Mouse (Mus musculus): ENCODE measurements around the gene Slc12a6. TPM values are rescaled to one million over a fixed set of nuclear protein-coding genes. Genes with fewer than 3 reads are reported as not detected.
A peak's percentile ranks its signal among the peaks of the same experiment; 100 is the strongest.

Slc12a6 gene
- total and polyA plus RNA-seq, 2 experiments from 2014 or later, result 14.1 to 69.7 TPM

- 83% methylated on average over 2 of the region's 2 CpGs for WGBS
- Histone ChIP-seq H3K27ac (ENCODE audit: low read depth, low read length) (no peak overlapping the region), H3K4me2 (ENCODE audit: low read depth, low read length, poor library complexity, severe bottlenecking) (no peak overlapping the region), H3K4me3 (ENCODE audit: low read depth, low read length) (no peak overlapping the region), H3K9me3 (ENCODE audit: low read length) (no peaks in the 10 kb centered on the region), H3K4me1 (ENCODE audit: insufficient read depth, low read length) (no peaks in the 10 kb centered on the region), H3K27me3 (ENCODE audit: insufficient read depth, low read length) (no peaks in the 10 kb centered on the region), H3K36me3 (ENCODE audit: insufficient read depth, low read length) (no peaks in the 10 kb centered on the region), H3K9ac (replicated peaks; ENCODE audit: low read length, poor library complexity, severe bottlenecking) (no peak overlapping the region)
- no peak for TF ChIP-seq CTCF (IDR thresholded peaks at IDR 0.05)
- DNase-seq (ENCODE audit: low spot score) (no peak), ATAC-seq (ENCODE audit: low FRiP score) (no peak)
Measured at GRCm38 (mm10) chr2:112318227-112318626, 52.6 kb downstream of the Slc12a6 start.

- no peaks in the 10 kb centered on the region for H3K36me3 ChIP-seq (ENCODE audit: insufficient read depth, low read length)
- H3K4me3 ChIP-seq (ENCODE audit: low read depth, low read length), result no peak overlapping the region
- no peak overlapping the region for H3K27ac ChIP-seq (ENCODE audit: low read depth, low read length)
- no peaks in the 10 kb centered on the region for H3K4me1 ChIP-seq (ENCODE audit: insufficient read depth, low read length)
- TF ChIP-seq CTCF (IDR thresholded peaks at IDR 0.05), result no peak
- H3K27me3 ChIP-seq (ENCODE audit: insufficient read depth, low read length), result no peaks in the 10 kb centered on the region
- WGBS, result 86% methylated on average over 7 of the region's 7 CpGs
- H3K9me3 ChIP-seq (ENCODE audit: low read length), result no peaks in the 10 kb centered on the region
- DNase-seq (ENCODE audit: low spot score) (no peak), ATAC-seq (ENCODE audit: low FRiP score) (no peak)
- no peak overlapping the region for H3K4me2 ChIP-seq (ENCODE audit: low read depth, low read length, poor library complexity, severe bottlenecking)
- no peak overlapping the region for H3K9ac ChIP-seq (replicated peaks; ENCODE audit: low read length, poor library complexity, severe bottlenecking)
Measured at GRCm38 (mm10) chr2:112318905-112319304, 53.3 kb downstream of the Slc12a6 start.

GRCm38 (mm10) chr2:112328069-112328777, 62.6 kb downstream of the Slc12a6 start:
- no peak for DNase-seq (ENCODE audit: low spot score)
- Histone ChIP-seq H3K4me3 (ENCODE audit: low read depth, low read length) (no peak overlapping the region), H3K4me2 (ENCODE audit: low read depth, low read length, poor library complexity, severe bottlenecking) (no peak overlapping the region), H3K27ac (ENCODE audit: low read depth, low read length) (no peak overlapping the region), H3K36me3 (ENCODE audit: insufficient read depth, low read length) (no peaks in the 10 kb centered on the region), H3K27me3 (ENCODE audit: insufficient read depth, low read length) (no peaks in the 10 kb centered on the region), H3K9me3 (ENCODE audit: low read length) (no peaks in the 10 kb centered on the region), H3K4me1 (ENCODE audit: insufficient read depth, low read length) (no peaks in the 10 kb centered on the region), H3K9ac (replicated peaks; ENCODE audit: low read length, poor library complexity, severe bottlenecking) (no peak overlapping the region)
- no peak for TF ChIP-seq CTCF (IDR thresholded peaks at IDR 0.05)
- WGBS, result 90% methylated on average over 11 of the region's 11 CpGs
- ATAC-seq (ENCODE audit: low FRiP score), result no peak

GRCm38 (mm10) chr2:112332051-112332898, 66.7 kb downstream of the Slc12a6 start:
- ATAC-seq (ENCODE audit: low FRiP score) (no peak), DNase-seq (ENCODE audit: low spot score) (no peak)
- H3K36me3 ChIP-seq (ENCODE audit: insufficient read depth, low read length), result peaks cover 21% of the 10 kb centered on the region; the same call in 1 of the 2 replicates
- 73% methylated on average over 4 of the region's 4 CpGs for WGBS
- no peak overlapping the region for H3K4me3 ChIP-seq (ENCODE audit: low read depth, low read length)
- no peaks in the 10 kb centered on the region for H3K9me3 ChIP-seq (ENCODE audit: low read length)
- H3K27ac ChIP-seq (ENCODE audit: low read depth, low read length), result no peak overlapping the region
- no peaks in the 10 kb centered on the region for H3K27me3 ChIP-seq (ENCODE audit: insufficient read depth, low read length)
- no peaks in the 10 kb centered on the region for H3K4me1 ChIP-seq (ENCODE audit: insufficient read depth, low read length)
- H3K9ac ChIP-seq (replicated peaks; ENCODE audit: low read length, poor library complexity, severe bottlenecking), result no peak overlapping the region
- TF ChIP-seq CTCF (IDR thresholded peaks at IDR 0.05), result no peak
- no peak overlapping the region for H3K4me2 ChIP-seq (ENCODE audit: low read depth, low read length, poor library complexity, severe bottlenecking)

DNA sequence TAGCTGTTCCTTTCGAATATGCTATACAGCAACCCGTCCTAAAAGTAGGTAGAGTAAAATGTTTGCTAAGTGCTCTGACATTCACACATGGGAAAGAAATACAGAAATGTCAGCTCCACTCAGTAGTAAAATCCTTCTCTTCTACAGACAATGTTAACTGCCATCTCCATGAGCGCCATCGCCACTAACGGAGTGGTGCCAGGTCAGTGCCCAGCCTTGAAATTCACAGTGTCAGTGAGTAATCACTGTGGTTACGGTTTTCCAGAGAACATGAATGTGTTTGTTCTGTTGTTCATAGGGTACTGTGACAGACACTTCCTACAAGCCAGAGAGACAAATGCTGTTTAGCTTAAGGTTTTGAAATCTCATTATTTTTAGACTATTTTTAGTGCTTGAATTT, 71.6 kb downstream of the Slc12a6 start:
- TF ChIP-seq CTCF (IDR thresholded peaks at IDR 0.05), result no peak
- H3K9ac ChIP-seq (replicated peaks; ENCODE audit: low read length, poor library complexity, severe bottlenecking), result no peak overlapping the region
- no peak overlapping the region for H3K27ac ChIP-seq (ENCODE audit: low read depth, low read length)
- H3K4me2 ChIP-seq (ENCODE audit: low read depth, low read length, poor library complexity, severe bottlenecking), result no peak overlapping the region
- H3K9me3 ChIP-seq (ENCODE audit: low read length), result no peaks in the 10 kb centered on the region
- DNase-seq (ENCODE audit: low spot score) (no peak), ATAC-seq (ENCODE audit: low FRiP score) (no peak)
- no peaks in the 10 kb centered on the region for H3K4me1 ChIP-seq (ENCODE audit: insufficient read depth, low read length)
- H3K27me3 ChIP-seq (ENCODE audit: insufficient read depth, low read length), result no peaks in the 10 kb centered on the region
- H3K36me3 ChIP-seq (ENCODE audit: insufficient read depth, low read length), result peaks cover 35% of the 10 kb centered on the region
- WGBS, result 92% methylated on average over 6 of the region's 6 CpGs
- no peak overlapping the region for H3K4me3 ChIP-seq (ENCODE audit: low read depth, low read length)

DNA sequence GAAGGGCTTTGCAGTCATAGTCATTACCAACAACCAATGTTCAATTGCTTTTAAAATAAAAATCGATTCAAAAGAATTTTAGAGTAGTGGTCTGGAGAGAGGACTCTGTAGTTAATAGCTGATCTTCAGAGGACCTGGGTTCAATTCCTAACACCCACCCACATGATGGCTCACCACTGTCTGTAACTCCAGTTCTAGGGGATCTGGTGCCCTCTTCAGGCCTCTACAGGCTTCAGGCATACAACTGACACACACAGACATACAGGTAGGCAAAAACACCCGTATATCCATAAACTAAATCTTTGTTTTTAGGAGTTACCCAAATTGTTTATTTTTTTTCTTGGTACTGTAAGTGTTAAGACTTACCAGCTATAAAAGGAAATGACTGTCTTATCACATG, 74.1 kb downstream of the Slc12a6 start:
- Histone ChIP-seq H3K4me2 (ENCODE audit: low read depth, low read length, poor library complexity, severe bottlenecking) (no peak overlapping the region), H3K27me3 (ENCODE audit: insufficient read depth, low read length) (no peaks in the 10 kb centered on the region), H3K4me1 (ENCODE audit: insufficient read depth, low read length) (no peaks in the 10 kb centered on the region), H3K4me3 (ENCODE audit: low read depth, low read length) (no peak overlapping the region), H3K9me3 (ENCODE audit: low read length) (no peaks in the 10 kb centered on the region), H3K36me3 (ENCODE audit: insufficient read depth, low read length) (peaks cover 38% of the 10 kb centered on the region), H3K27ac (ENCODE audit: low read depth, low read length) (no peak overlapping the region), H3K9ac (replicated peaks; ENCODE audit: low read length, poor library complexity, severe bottlenecking) (no peak overlapping the region)
- WGBS, result 92% methylated on average over 2 of the region's 2 CpGs
- peak; percentile 41 for TF ChIP-seq CTCF (IDR thresholded peaks at IDR 0.05)
- ATAC-seq (ENCODE audit: low FRiP score) (no peak), DNase-seq (ENCODE audit: low spot score) (peak; percentile 3)
